Mouse (Mus musculus) liver, embryonic 12.5 days (tissue): ENCODE measurements around the gene Nudcd2. TPM values are rescaled to one million over a fixed set of nuclear protein-coding genes. Genes with fewer than 3 reads are reported as not detected.

Source experiments
- ATAC-seq: fragments of 200-750 bp; cut with Nextera tagmentation; 2 replicates; pipeline ENCODE4 v1.8.0; 2017; ENCODE audit warnings: moderate number of reproducible peaks, mild to moderate bottlenecking, moderate library complexity
- H3K27ac ChIP-seq: fragments of 300-500 bp; sonication (generic); 2 replicates; pipeline ENCODE4 v1.5.1; 2016; ENCODE audit warnings: mild to moderate bottlenecking
- H3K27me3 ChIP-seq: fragments of 300-500 bp; sonication (generic); replicated peaks from 2 replicates; pipeline ENCODE4 v1.6.1; 2016; ENCODE audit warnings: mild to moderate bottlenecking, moderate library complexity
- H3K36me3 ChIP-seq: fragments of 300-500 bp; sonication (generic); 2 replicates; pipeline ENCODE4 v1.6.1; 2016; ENCODE audit warnings: mild to moderate bottlenecking, moderate library complexity
- H3K4me1 ChIP-seq: fragments of 300-500 bp; sonication (generic); 2 replicates; pipeline ENCODE4 v1.6.1; 2016
- H3K4me2 ChIP-seq: fragments of 300-500 bp; sonication (generic); 2 replicates; pipeline ENCODE4 v1.6.1; 2016; ENCODE audit warnings: mild to moderate bottlenecking, moderate library complexity
- H3K4me3 ChIP-seq: fragments of 300-500 bp; sonication (generic); 2 replicates; pipeline ENCODE4 v1.5.1; 2016; ENCODE audit warnings: mild to moderate bottlenecking, moderate library complexity
- H3K9ac ChIP-seq: fragments of 300-500 bp; sonication (generic); 2 replicates; pipeline ENCODE4 v1.6.1; 2016; ENCODE audit warnings: mild to moderate bottlenecking, moderate library complexity
- H3K9me3 ChIP-seq: fragments of 300-500 bp; sonication (generic); replicated peaks from 2 replicates; pipeline ENCODE4 v1.6.1; 2016; ENCODE audit warnings: mild to moderate bottlenecking, moderate library complexity
- WGBS: fragments of 180-500 bp; shearing (Covaris S2); methylation state at CpG from one replicate; pipeline ENCODE4 v1.1.7; 2016; ENCODE audit not compliant: insufficient replicate concordance; 5-methylcytosine and 5-hydroxymethylcytosine counted together
- polyA plus RNA-seq: library from polyadenylated mRNA; unstranded; fragments of >200 nt; fragmentation: Nextera tagmentation; extraction: Ambion mirVana; gene quantifications from 2 replicates; pipeline ENCODE4 v1.2.1, GENCODE M21; 2016

Nudcd2 gene
- polyA plus RNA-seq, 1 experiment from 2014 or later, result 128 TPM

DNA sequence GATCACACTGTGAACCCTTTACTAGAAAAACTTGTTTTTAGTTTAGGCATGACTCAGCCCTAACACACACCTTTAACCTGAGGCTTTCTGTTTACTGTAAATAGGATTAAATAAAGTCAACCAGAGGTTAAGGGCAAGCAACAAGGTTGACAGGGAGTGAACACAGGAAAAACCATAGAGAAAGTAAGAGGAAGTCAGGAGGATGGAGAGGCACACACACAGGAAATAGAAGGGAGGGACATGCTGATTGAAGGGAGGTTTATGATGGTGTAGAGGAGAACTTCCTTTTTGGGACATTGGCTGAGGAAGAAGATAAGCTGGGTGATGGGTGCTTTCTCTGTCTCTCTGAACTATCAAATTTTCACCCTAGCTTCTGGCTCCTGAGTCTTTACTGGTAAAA, 15.1 kb upstream of the Nudcd2 start:
- ATAC-seq, result no peak
- Histone ChIP-seq H3K4me2 (no peak overlapping the region), H3K9me3 (no peaks in the 10 kb centered on the region), H3K4me1 (no peaks in the 10 kb centered on the region), H3K27me3 (no peaks in the 10 kb centered on the region), H3K4me3 (no peak overlapping the region), H3K9ac (no peak overlapping the region), H3K27ac (no peak overlapping the region), H3K36me3 (peaks cover 98% of the 10 kb centered on the region)

DNA sequence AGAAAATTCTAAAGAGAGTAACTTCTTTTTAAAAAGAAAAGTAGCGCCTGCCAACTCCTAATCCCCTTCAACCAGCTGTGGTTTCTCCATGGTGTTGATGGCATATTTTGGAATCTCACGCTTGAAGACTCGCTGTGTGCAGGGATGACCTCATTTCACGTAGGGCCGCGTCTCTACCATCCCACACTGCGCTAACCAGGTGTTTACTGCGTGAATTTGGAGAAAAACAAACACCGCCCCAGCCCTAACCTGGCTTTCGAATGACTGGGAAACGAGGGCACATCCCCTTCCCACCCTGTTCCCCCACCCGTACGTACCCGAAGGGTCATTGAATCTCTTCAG, 499 bp upstream of the Nudcd2 start:
- no peaks in the 10 kb centered on the region for H3K9me3 ChIP-seq
- peaks cover 67% of the 10 kb centered on the region for H3K36me3 ChIP-seq
- peaks cover 40% of the 10 kb centered on the region for H3K4me1 ChIP-seq
- whole genome bisulfite sequencing, result under 1% methylated on average over 14 of the region's 14 CpGs
- peak overlapping the region; percentile 83 for H3K9ac ChIP-seq
- peak overlapping the region; percentile 90 for H3K27ac ChIP-seq
- H3K27me3 ChIP-seq, result no peaks in the 10 kb centered on the region
- peak overlapping the region; percentile 76 for H3K4me2 ChIP-seq
- peak overlapping the region; percentile 89 for H3K4me3 ChIP-seq
- ATAC-seq, result peak; percentile 69

DNA sequence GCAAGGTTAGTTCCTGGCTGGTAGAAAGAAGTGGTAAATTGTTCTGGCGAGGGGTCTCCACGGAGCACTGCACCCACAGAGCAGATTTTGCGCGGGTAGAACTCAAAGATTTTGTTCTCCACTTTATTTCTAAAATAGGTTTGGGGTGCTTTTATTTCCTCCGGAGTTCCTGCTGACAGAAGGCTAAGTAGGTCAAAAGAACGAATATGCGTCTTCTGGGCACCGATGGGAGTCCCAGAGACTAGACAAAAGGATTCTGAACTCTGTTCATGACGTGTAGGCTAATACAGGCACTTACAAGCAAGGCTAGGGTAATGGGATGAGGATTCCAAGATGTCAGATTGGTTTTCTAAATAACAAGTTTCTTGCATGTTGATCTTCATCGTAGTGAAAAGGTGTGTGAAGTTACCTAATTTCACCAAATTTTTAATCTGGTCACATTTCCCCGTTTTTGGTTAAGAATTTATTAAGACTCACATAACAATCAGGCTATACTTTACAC, 835 bp downstream of the Nudcd2 start:
- Histone ChIP-seq H3K4me2 (peak overlapping the region; percentile 83), H3K4me3 (peak overlapping the region; percentile 89), H3K9me3 (no peaks in the 10 kb centered on the region), H3K27me3 (no peaks in the 10 kb centered on the region), H3K9ac (peak overlapping the region; percentile 94), H3K27ac (peak overlapping the region; percentile 86), H3K4me1 (peaks cover 40% of the 10 kb centered on the region), H3K36me3 (peaks cover 67% of the 10 kb centered on the region)
- ATAC-seq, result no peak
- 3% methylated on average over 11 of the region's 11 CpGs for WGBS

DNA sequence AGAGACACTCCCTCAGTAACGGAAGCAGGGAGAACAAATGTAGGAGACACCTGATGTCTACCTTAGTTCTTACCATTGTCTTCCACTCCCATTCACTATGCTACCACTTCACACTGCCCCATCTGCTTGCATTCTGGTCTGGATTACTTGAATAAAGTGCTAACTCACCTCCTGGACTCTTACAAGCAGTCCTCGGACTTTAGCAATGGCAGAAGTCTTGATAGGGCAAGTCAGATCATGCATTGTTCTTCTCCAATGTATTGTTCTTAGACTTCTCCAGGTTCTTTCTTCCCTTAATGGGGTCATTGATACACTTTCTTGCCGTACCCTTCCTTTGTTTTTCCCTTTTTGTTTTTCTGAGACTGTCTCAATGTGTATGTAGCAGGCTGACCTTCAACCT, 3.9 kb downstream of the Nudcd2 start:
- Histone ChIP-seq H3K9ac (no peak overlapping the region), H3K9me3 (no peaks in the 10 kb centered on the region), H3K4me3 (no peak overlapping the region), H3K4me2 (no peak overlapping the region), H3K4me1 (peaks cover 15% of the 10 kb centered on the region), H3K27me3 (no peaks in the 10 kb centered on the region), H3K27ac (no peak overlapping the region), H3K36me3 (peaks cover 64% of the 10 kb centered on the region)
- ATAC-seq, result no peak
- 85% methylated on average over 3 of the region's 3 CpGs for WGBS

DNA sequence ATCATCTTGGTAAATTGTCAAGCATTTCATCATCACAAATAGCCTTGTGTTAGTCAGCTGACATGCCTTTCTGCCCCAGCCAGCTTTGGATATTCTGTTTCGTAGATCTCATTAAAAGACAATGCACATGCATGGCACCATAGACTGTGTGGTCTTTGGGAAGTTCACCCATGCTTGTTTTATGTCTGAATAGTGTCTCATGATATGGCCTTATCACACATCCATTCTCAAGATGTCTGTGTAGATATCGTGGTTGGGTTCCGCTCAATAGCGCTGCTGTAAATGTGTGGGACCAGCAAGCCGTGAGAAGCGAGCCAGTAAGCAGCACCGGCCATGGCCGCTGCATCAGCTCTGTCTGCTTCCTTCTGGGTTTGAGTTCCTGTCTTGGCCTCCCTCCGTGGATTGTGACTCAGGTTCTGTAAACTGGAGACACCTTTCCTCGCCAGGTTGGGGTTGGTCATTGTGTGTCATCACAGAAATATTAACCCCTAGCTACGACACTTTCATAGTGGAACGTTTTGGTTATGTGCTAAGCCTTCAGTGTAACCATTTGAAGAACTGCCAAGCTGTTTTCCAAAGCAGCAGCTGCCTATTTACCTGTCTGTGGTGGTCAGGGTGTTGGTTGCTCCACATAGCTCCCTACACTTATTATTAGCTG, 8.3 kb downstream of the Nudcd2 start:
- H3K9me3 ChIP-seq, result no peaks in the 10 kb centered on the region
- no peak for ATAC-seq
- H3K4me3 ChIP-seq, result no peak overlapping the region

DNA sequence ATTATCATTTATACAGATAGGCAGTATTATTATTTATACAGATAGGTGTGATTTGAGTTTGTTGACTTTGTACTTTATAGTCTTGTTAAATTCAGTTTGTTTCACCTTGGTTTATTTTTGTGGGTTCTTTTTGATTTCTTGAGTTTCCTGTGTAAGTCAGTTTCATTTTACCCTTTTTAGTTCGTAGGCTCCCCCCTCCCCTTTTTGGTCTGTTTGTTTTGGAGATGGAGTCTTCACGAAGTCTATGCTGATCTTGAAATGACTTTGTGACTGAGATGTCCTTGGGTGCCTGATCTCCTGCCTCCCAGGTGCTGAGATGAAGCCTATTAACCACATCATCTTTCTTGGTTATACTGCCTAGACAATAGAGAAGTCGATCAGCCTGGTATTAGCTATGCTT, 10.9 kb downstream of the Nudcd2 start:
- 74% methylated on average over 3 of the region's 3 CpGs for WGBS
- ATAC-seq, result no peak

More for the DNA sequence above, 8.3 kb downstream of the Nudcd2 start:
- Histone ChIP-seq H3K27me3 (no peaks in the 10 kb centered on the region), H3K4me1 (no peaks in the 10 kb centered on the region), H3K9ac (no peak overlapping the region), H3K27ac (no peak overlapping the region), H3K4me2 (no peak overlapping the region), H3K36me3 (peaks cover 60% of the 10 kb centered on the region)
- 83% methylated on average over 12 of the region's 12 CpGs for WGBS

DNA sequence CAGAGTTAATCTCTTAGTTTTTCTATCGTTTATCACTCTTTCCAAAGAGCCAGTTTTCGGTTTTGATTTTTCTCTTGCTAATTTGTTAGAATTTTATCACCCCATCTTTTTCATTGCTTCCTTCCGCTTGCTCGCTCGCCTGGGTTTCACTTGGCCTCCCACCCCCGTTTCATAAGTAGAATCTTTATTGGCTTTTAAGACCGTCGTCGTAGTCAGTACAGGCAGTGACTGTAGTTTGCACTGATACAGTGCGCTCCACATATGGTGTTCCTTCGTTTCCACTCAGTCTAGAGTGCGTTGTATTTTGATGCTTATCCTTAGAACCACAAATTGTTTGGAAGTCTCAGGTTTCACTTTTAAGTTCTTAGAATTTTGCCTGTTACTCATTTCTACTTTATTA, 12.9 kb downstream of the Nudcd2 start:
- Histone ChIP-seq H3K4me3 (no peak overlapping the region), H3K9ac (no peak overlapping the region), H3K27me3 (no peaks in the 10 kb centered on the region), H3K4me1 (no peaks in the 10 kb centered on the region), H3K4me2 (no peak overlapping the region), H3K27ac (no peak overlapping the region), H3K9me3 (no peaks in the 10 kb centered on the region), H3K36me3 (peaks cover 40% of the 10 kb centered on the region)
- 86% methylated on average over 12 of the region's 12 CpGs for WGBS
- ATAC-seq, result no peak

More for the DNA sequence above, 10.9 kb downstream of the Nudcd2 start:
- Histone ChIP-seq H3K27me3 (no peaks in the 10 kb centered on the region), H3K9me3 (no peaks in the 10 kb centered on the region), H3K4me2 (no peak overlapping the region), H3K36me3 (peaks cover 39% of the 10 kb centered on the region), H3K4me3 (no peak overlapping the region), H3K9ac (no peak overlapping the region), H3K27ac (no peak overlapping the region), H3K4me1 (no peaks in the 10 kb centered on the region)

DNA sequence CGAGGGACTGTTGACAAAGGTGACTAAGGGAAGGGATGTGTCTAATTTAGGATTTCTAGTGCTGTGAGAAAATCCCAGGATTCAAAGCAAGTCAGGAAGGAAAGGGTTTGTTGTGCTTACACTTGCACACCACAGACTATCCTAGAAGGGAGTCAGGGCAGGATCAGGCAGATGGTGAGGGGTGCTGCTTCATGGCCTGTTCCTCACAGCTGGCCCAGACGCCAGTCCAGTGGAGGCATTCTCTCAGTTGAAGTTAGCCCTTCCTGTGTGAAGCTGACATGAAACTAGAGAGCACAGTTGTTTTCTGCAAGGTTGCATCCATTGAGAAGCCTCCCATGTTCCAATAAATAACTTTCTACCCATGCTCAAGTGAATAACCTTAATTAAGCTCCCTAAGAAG, 14.2 kb downstream of the Nudcd2 start:
- 58% methylated on average over 2 of the region's 2 CpGs for WGBS
- H3K27ac ChIP-seq, result no peak overlapping the region

DNA sequence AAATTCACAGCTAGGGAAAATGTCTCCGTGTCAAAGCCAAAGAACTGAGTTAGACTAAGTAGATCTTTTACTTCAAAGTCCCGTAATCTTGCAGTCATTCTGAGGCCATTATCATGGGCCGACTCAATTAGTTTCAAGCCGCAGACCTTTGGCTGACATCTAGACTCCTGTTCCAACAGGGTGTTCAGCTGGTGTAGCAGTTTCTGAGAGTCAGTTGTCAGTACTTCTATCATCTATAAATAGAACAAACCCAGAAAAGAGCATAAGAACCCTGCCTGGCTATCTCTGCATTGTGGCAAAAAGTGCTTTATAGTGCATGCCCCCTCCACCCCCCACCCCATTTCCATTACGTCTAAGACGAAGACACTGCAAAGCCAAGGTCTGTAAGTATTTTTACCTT, 20.4 kb downstream of the Nudcd2 start:
- H3K9ac ChIP-seq, result peak overlapping the region; percentile 92

More for the DNA sequence above, 14.2 kb downstream of the Nudcd2 start:
- Histone ChIP-seq H3K4me2 (no peak overlapping the region), H3K9me3 (no peaks in the 10 kb centered on the region), H3K36me3 (peaks cover 40% of the 10 kb centered on the region), H3K4me3 (no peak overlapping the region), H3K4me1 (no peaks in the 10 kb centered on the region), H3K27me3 (no peaks in the 10 kb centered on the region), H3K9ac (no peak overlapping the region)
- ATAC-seq, result no peak

DNA sequence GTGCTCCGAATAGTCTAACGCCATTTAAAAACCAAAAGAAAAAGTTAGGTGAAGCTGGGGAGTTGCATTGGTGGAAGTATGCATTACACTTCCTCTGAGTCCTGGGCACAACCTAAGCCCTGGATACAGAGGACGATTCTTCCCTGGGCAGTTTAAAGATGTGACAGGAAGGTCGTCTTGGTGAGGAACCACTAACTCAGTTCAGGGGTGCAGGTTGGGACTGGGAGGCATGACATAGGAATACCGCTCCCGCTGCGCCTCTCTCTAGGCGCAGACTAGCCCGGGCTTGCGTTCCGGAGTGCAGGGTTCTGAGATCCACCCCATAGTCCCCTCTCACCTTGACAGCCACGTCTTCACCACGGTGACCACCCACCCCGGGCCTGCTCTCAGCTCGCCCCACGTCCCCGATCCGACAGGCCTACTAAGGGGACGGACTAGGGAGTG, 21.2 kb downstream of the Nudcd2 start:
- peaks cover 19% of the 10 kb centered on the region for H3K4me1 ChIP-seq
- WGBS, result under 1% methylated on average over 19 of the region's 19 CpGs
- H3K4me2 ChIP-seq, result peak overlapping the region; percentile 85
- H3K27me3 ChIP-seq, result no peaks in the 10 kb centered on the region
- H3K9ac ChIP-seq, result peak overlapping the region; percentile 92
- peak overlapping the region; percentile 80 for H3K27ac ChIP-seq
- H3K36me3 ChIP-seq, result peaks cover 27% of the 10 kb centered on the region
- peak; percentile 76 for ATAC-seq
- H3K9me3 ChIP-seq, result no peaks in the 10 kb centered on the region
- H3K4me3 ChIP-seq, result peak overlapping the region; percentile 82

More for the DNA sequence above, 20.4 kb downstream of the Nudcd2 start:
- no peak for ATAC-seq
- Histone ChIP-seq H3K4me2 (peak overlapping the region; percentile 85), H3K9me3 (no peaks in the 10 kb centered on the region), H3K27ac (no peak overlapping the region), H3K36me3 (peaks cover 31% of the 10 kb centered on the region), H3K27me3 (no peaks in the 10 kb centered on the region), H3K4me3 (peak overlapping the region; percentile 82), H3K4me1 (peaks cover 19% of the 10 kb centered on the region)
- WGBS, result 67% methylated on average over 6 of the region's 6 CpGs

DNA sequence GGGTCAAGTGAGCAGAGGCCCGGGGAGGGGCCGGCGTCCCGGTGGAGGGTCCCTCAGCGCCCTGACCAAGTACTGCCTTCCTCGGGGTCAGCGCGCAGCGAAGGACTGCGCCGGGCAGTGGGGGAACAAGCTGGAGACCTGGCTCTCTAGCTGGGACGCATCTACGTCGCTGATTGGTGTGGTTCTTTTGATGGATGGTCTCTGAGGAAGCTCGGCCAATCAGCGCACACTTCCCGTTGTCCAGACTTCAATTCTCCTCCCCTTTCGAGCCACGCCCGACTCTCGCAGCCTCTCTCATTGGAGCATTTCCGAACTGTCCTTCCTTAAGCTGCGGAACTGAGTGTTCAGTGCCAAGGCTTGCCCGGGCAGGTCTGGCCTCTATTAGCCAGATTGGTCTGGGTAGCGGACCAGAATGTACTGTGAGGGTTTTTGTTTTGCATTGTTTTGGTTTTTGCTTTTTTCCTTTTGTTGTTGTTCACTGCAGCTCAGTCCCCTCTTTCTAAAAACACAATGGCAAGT, 21.7 kb downstream of the Nudcd2 start, which contains the start of gene Ccng1:
TSS of gene Ccng1 (minus strand) at position 203 of the 519 bp plus-strand sequence.
- H3K9ac ChIP-seq, result peak within 1 kb of the TSS; percentile 92
- H3K27me3 ChIP-seq, result no peaks in the 10 kb centered on the region
- peak within 1 kb of the TSS; percentile 85 for H3K4me2 ChIP-seq
- peaks cover 24% of the 10 kb centered on the region for H3K36me3 ChIP-seq
- peak; percentile 99 for ATAC-seq
- H3K9me3 ChIP-seq, result no peaks in the 10 kb centered on the region
- H3K4me1 ChIP-seq, result peaks cover 19% of the 10 kb centered on the region
- 0% methylated on average over 25 of the region's 25 CpGs for WGBS
- H3K4me3 ChIP-seq, result peak within 1 kb of the TSS; percentile 82
- peak within 1 kb of the TSS; percentile 80 for H3K27ac ChIP-seq

DNA sequence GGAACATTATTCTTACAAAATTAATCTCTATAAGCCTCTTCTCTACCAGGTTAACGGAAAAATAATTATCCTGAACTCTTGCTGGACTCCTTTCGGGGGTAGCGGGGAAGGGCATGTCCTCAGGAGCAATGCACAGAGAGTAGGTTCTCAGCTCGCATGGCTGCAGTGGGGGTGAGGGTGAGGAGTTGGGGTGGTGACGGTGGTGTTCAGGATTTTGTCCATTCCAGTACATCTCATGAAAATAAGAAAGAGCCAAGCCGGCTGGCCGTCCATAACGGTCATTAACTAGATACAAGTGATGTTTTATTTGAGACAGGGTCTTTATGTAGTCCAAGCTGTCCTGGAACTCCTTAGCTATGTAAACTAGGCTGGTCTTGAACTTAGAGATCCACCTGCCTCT, 22.5 kb downstream of the Nudcd2 start:
- no peak for ATAC-seq
- Histone ChIP-seq H3K27me3 (no peaks in the 10 kb centered on the region), H3K4me3 (peak overlapping the region; percentile 82; the same call in 1 of the 2 replicates), H3K27ac (peak overlapping the region; percentile 13; the same call in 1 of the 2 replicates), H3K4me1 (peaks cover 19% of the 10 kb centered on the region), H3K9me3 (no peaks in the 10 kb centered on the region), H3K36me3 (peaks cover 16% of the 10 kb centered on the region), H3K4me2 (peak overlapping the region; percentile 85), H3K9ac (no peak overlapping the region)
- WGBS, result 89% methylated on average over 8 of the region's 8 CpGs
